Mouse (Mus musculus): ENCODE data around the gene Spaar.

The Spaar gene

DNA sequence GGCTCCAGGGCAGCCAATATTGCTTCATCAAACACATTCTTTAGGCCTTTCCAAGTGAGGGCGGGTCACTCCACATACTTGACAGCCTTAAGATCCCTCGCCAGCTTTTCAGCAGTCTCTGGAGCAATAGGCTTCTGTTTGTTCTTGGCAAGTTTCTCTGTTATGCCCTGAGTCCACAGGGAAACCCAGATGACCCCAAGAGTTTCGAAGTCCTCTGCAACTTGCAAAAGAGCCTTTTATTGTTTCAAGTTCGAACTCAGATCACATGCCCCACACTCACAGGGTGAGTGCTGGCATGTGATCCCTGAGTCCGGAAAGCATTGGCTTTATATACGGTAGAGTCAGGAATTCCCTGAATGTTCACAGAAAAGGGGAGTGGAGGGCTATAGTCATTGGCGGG is 69.1 kb downstream of the Spaar start:
- DNase-seq (ENCODE audit: low spot score in 2 of 2), result no peak

All from right cerebral cortex, adult 2 months (tissue).